Mouse (Mus musculus): ENCODE measurements at regions not wholly inside any gene's neighbourhood (a gene's known extent, or its start where the extent isn't known, plus 50 kb on each side); places are given as distances from the start of the nearest gene placed in this dataset.

GRCm38 (mm10) chr16:29865075-29865740 lies 199.0 kb upstream of the Hes1 start:
- DNase-seq (ENCODE audit: low spot score): no peak

GRCm38 (mm10) chr16:29871395-29871794 lies 192.8 kb upstream of the Hes1 start:
- no peak for DNase-seq (ENCODE audit: low spot score)

DNA sequence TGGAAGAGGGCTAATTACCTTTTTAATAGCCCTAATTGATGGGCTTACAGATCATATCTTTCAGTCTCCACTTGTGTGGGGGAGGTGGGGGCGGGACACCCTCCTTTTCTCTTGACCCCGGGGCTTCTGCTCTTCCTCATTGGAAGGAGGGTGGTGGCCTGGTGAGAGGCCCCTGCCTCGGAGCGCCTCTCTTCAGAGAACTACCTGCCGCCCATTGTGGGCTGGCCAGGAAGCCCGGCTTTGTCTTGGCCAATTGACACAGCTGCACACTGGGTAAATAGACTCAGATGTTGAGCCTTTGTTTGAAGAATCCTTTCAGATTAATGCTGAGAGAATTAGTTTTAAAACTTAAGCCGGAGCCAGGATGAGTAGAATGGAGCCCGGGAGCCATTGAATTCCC lies 188.0 kb upstream of the Hes1 start:
- no peak for DNase-seq (ENCODE audit: low spot score)

DNA sequence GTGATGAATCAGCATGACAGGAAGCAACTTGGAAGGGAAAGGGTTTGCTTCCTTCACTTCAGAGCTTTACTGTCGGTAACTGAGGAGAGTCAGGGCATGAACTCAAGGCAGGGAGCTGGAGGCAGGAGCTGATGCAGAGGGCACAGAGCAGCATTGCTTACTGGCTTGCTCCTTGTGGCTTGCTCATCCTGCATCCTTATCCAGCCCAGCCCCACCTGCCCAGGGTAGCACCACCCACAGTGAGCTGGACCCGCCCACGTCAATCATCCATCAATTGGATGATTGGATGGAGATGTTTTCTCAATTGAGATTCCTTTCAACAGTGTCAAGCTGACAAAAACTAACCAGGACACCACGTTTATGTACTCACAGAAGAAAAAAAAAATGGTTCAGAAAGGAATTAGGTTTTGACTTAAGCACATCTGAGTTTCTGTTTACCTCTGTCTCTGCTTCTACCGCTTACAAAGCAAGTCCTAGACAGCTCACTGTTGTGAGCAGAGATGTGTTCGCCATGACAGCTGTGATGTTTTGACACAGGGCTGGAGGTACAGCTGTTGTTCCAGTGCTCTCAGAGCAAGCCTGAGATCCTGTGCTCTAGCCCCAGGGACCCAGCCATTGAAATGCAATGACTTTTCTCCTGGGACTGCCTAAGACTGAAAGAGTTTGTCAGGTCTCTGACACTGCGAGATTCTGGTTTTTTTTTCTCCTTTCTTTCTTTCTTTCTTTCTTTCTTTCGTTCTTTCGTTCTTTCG lies 186.6 kb upstream of the Hes1 start:
- DNase-seq (ENCODE audit: low spot score): no peak

DNA sequence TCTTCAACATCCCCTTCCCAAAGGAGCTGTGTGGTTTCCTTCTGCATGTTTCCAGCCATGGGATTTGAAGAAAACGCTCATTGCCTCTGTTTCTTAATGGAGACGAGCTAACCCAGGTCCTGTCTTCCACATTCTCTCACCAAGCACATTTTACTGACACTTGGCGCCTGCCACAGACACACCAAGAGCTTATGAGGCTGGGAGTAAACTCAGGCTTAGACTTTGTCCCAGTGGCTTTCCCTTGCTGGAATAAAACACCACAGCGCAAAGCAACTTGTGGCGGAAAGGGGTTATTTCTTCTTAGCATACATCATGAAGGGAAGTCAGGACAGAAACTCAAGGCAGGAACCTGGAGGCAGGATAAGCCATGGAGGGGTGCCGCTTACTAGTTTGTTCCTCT lies 184.5 kb upstream of the Hes1 start:
- no peak for DNase-seq (ENCODE audit: low spot score)

DNA sequence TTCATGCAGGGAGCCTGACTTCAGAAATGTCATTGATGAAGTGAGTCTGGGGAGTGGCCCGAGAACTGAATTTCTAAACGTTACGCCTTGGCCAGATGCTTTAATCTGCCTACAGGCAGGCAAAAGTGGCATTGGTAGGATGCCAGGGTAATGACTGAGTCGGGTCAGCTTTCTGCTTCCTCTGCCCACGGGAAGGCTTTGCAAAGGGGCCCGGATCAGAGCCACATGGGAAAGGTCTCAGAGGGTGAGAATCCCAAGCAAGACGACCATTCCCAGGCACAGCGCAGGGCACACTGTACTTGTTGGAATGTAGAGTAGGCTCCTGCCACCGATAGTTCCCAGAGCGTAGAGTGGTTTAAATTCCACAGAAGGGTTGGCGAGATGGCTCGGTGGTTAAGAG lies 182.7 kb upstream of the Hes1 start:
- no peak for DNase-seq (ENCODE audit: low spot score)

GRCm38 (mm10) chr16:29882226-29882972 lies 181.8 kb upstream of the Hes1 start:
- peak; percentile 21 for DNase-seq (ENCODE audit: low spot score)

- no peak for DNase-seq (ENCODE audit: low spot score)
Measured at GRCm38 (mm10) chr16:29883252-29883992, 180.8 kb upstream of the Hes1 start.

GRCm38 (mm10) chr16:29884899-29885298 lies 179.3 kb upstream of the Hes1 start:
- DNase-seq (ENCODE audit: low spot score): peak; percentile 32

- DNase-seq (ENCODE audit: low spot score): no peak
Measured at GRCm38 (mm10) chr16:29886755-29887154, 177.4 kb upstream of the Hes1 start.

GRCm38 (mm10) chr16:29889346-29889745 lies 174.8 kb upstream of the Hes1 start:
- no peak for DNase-seq (ENCODE audit: low spot score)

DNA sequence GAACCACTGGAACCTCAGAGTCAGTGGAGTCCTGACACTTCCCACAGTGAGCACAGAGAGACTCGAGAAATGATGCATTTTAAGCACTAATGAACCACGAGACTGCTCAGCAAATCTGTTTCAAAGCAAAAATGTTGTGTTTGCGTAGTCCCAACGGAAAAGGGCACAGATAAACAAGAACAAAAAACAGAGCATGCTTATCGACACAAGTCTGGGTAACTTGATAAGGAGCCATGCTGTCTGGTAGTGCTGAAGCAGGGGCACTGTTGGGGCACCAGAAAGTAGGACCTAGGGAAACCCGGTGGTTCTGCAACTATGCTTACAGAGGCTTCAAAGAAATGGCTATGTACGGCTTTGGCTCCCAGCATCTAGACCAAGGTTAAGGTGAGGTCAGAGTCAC lies 172.7 kb upstream of the Hes1 start:
- no peak for DNase-seq (ENCODE audit: low spot score)

GRCm38 (mm10) chr16:29893871-29894828 lies 170.0 kb upstream of the Hes1 start:
- peak; percentile 10 for DNase-seq (ENCODE audit: low spot score)

- no peak for DNase-seq (ENCODE audit: low spot score)
Measured at GRCm38 (mm10) chr16:29896393-29896792, 167.8 kb upstream of the Hes1 start.

DNA sequence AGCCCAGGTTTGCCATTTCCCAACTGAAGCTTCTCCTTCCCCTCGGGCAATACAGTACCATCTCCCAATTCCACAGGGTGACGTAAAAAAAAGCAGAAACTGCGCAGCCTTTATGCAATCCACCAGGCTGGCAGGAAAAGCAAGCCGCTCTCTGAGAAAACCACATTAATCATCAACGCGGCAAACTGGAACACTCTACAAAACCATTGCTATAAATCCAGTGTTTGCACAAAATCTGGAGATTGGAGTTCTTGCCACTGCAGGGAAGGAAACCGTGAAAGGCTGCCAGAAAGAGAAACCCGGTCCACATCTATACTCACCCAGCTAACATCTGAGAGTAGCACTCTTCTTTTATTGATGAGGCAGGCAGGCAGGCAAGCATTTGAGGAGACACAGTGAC lies 160.7 kb upstream of the Hes1 start:
- no peak for DNase-seq (ENCODE audit: low spot score)

DNA sequence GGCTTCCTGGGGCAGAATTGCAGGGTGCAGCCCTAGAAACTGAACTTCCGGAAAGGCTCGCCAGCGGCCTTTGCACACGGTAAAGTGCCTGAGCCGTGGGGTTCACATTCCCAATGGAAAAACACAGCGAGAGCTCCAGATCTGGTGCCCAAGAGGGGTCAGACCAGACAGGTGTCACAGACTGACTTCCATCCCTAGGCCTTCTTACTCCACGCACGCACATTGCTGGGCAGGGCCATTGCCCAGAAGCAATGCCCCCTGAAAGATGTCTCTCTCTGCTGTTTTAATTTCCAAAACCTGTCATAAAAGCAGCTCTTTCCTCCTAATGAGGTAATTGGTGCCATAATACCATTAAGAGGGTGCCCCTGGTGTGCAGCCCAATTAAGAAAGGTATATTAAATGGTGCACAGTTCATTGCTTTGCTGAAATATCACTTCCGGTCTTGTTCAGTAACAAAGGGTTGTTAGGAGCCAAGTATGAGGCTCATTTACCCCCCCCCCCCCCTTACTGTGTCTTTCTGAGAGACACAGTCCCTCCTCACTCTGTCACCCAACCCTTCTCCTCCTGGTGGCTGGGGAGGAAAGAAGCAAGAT lies 159.9 kb upstream of the Hes1 start:
- no peak for DNase-seq (ENCODE audit: low spot score)

GRCm38 (mm10) chr16:29907331-29907730 lies 156.9 kb upstream of the Hes1 start:
- DNase-seq (ENCODE audit: low spot score): no peak

- no peak for DNase-seq (ENCODE audit: low spot score)
Measured at GRCm38 (mm10) chr16:29908031-29908430, 156.2 kb upstream of the Hes1 start.

- no peak for DNase-seq (ENCODE audit: low spot score)
Measured at GRCm38 (mm10) chr16:29909923-29910465, 154.2 kb upstream of the Hes1 start.

DNA sequence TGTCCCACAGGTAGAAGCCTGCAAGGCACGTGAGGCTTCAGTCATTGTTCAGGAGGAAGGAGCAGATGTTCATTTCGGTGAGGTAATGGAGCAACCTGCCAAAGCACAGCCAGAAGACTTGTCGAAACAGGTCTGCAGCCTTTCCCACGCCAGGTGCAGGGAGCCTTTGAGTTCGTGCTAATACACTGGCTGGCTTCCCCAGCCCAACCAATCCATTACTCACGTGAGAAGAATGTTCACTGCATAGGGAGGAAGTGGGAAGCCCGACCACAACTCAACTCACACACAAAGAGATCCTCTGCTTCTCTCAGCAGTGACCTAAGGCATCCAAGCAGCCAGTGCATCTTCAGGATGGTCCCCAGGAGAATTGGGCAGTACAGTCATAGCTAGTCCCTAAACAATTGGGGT lies 153.0 kb upstream of the Hes1 start:
- no peak for DNase-seq (ENCODE audit: low spot score)
